8 mouse cellular contexts compared by ENCODE assay signal in genomic region chr4:21222631-21223030, GRCm38 (mm10).
DNase-seq lines count a peak whose midpoint lies in the region; ATAC-seq and TF ChIP-seq lines count a peak whose summit lies in the region.

No protein-coding gene starts in this region.

- no peak for TF ChIP-seq POLR2A in CH12.LX (IDR thresholded peaks at IDR 0.05; ENCODE audit: low read depth, low read length)

- peak; percentile 87 for TF ChIP-seq RAD21 in CH12.LX (IDR thresholded peaks at IDR 0.05; ENCODE audit: low read depth, low read length)

- no peaks in the 10 kb centered on the region for H3K9me3 ChIP-seq in CH12.LX (replicated peaks; ENCODE audit: low read length)
- H3K9me3 ChIP-seq in embryonic facial prominence, embryonic 10.5 days: no peaks in the 10 kb centered on the region
- no peaks in the 10 kb centered on the region for H3K9me3 ChIP-seq in hindbrain, embryonic 14.5 days (ENCODE audit: control insufficient read depth, low read length)

- dilution Hi-C loops in CH12.LX (cut with MboI; ENCODE audit: extremely low pct_ligation_motif_present, extremely low pct_unique_long_range_greater_than_20kb, low sequenced_read_pairs): no loop called here

- H3K27ac ChIP-seq in CH12.LX (ENCODE audit: insufficient read depth, low read depth): no peak overlapping the region
- H3K27ac ChIP-seq in embryonic facial prominence, embryonic 10.5 days (replicated peaks): no peak overlapping the region
- H3K27ac ChIP-seq in hindbrain, embryonic 14.5 days: no peak overlapping the region

- no peak overlapping the region for H3K9ac ChIP-seq in CH12.LX (ENCODE audit: insufficient read depth, low read depth)
- H3K9ac ChIP-seq in hindbrain, embryonic 14.5 days: no peak overlapping the region

- H3K4me1 ChIP-seq in CH12.LX (ENCODE audit: control insufficient read depth in 1 of 2, insufficient read depth in 2 of 2): peaks cover 0 to 3% of the 10 kb centered on the region in 2 experiments; a peak in 1 of 4 replicates
- H3K4me1 ChIP-seq in embryonic facial prominence, embryonic 10.5 days: no peaks in the 10 kb centered on the region
- H3K4me1 ChIP-seq in hindbrain, embryonic 14.5 days (replicated peaks; ENCODE audit: control insufficient read depth, insufficient read depth, low read length): no peaks in the 10 kb centered on the region

- DNase-seq in CH12.LX (ENCODE audit: extremely low read depth): peak; percentile 61
- DNase-seq in R1 (ENCODE audit: low read depth, low spot score): peak; percentile 75
- peak; percentile 50 for DNase-seq in embryonic facial prominence, embryonic 10.5 days (ENCODE audit: low spot score)
- DNase-seq in hindbrain, embryonic 14.5 days (ENCODE audit: low spot score): peak; percentile 80
- peak; percentile 3 for DNase-seq in layer of hippocampus, adult 9-11 months
- peak; percentile 23 to 28 for DNase-seq in lung, postnatal 4 days
- peak; percentile 46 to 59 for DNase-seq in right cerebral cortex, postnatal 10 days (ENCODE audit: low spot score in 2 of 2)

- no peak for TF ChIP-seq EP300 in CH12.LX (IDR thresholded peaks at IDR 0.05; ENCODE audit: low read length)

- TF ChIP-seq CTCF in CH12.LX (conservative IDR thresholded peaks at IDR 0.05 in 1 of 2, IDR thresholded peaks at IDR 0.05 in 1 of 2; ENCODE audit: low read depth in 2 of 2, low read length in 2 of 2): peak; percentile 55 to 83

- H3K4me3 ChIP-seq in CH12.LX (replicated peaks in 1 of 3; ENCODE audit: low read depth in 2 of 3, low read length in 2 of 3, poor library complexity in 1 of 3): no peak overlapping the region
- no peak overlapping the region for H3K4me3 ChIP-seq in embryonic facial prominence, embryonic 10.5 days
- H3K4me3 ChIP-seq in hindbrain, embryonic 14.5 days (replicated peaks; ENCODE audit: low read length): no peak overlapping the region

- no peaks in the 10 kb centered on the region for H3K27me3 ChIP-seq in CH12.LX (replicated peaks)
- no peaks in the 10 kb centered on the region for H3K27me3 ChIP-seq in embryonic facial prominence, embryonic 10.5 days (replicated peaks; ENCODE audit: low read depth, poor library complexity, severe bottlenecking)
- H3K27me3 ChIP-seq in hindbrain, embryonic 14.5 days (ENCODE audit: control insufficient read depth, insufficient read depth, low read length): no peaks in the 10 kb centered on the region

- no peaks in the 10 kb centered on the region for H3K36me3 ChIP-seq in CH12.LX (replicated peaks in 1 of 2; ENCODE audit: control insufficient read depth in 1 of 2, insufficient read depth in 1 of 2, low read length in 1 of 2)
- H3K36me3 ChIP-seq in embryonic facial prominence, embryonic 10.5 days (replicated peaks): no peaks in the 10 kb centered on the region
- no peaks in the 10 kb centered on the region for H3K36me3 ChIP-seq in hindbrain, embryonic 14.5 days (replicated peaks; ENCODE audit: control insufficient read depth, insufficient read depth)

- H3K4me2 ChIP-seq in CH12.LX (ENCODE audit: insufficient read depth, low read depth, poor library complexity, severe bottlenecking): 0 out of 2 replicates have a peak overlapping the region, but pooled peaks have one; percentile 26
- H3K4me2 ChIP-seq in hindbrain, embryonic 14.5 days (replicated peaks): no peak overlapping the region

- 49% methylated on average over 4 of the region's 4 CpGs for whole genome bisulfite sequencing in embryonic facial prominence, embryonic 10.5 days
- 50% methylated on average over 4 of the region's 4 CpGs for WGBS in hindbrain, embryonic 14.5 days

- ATAC-seq in hindbrain, embryonic 14.5 days (ENCODE audit: low FRiP score): peak; percentile 90
- no peak for ATAC-seq in megakaryocyte-erythroid progenitor cell, adult 5-6 weeks (replicated peaks; ENCODE audit: low FRiP score, low TSS enrichment, poor library complexity, severe bottlenecking)

- no peaks in the 10 kb centered on the region for H3K79me2 ChIP-seq in CH12.LX (replicated peaks; ENCODE audit: control insufficient read depth, extremely low read depth, insufficient read depth, poor library complexity, severe bottlenecking)

- in situ Hi-C loops in CH12.LX (cut with MboI; ENCODE audit: low pct_ligation_motif_present, low pct_unique_long_range_greater_than_20kb, low sequenced_read_pairs): loop anchor here (25.0 kb wide), 1 partner anchor 1110 kb away; no protein-coding TSS in a partner anchor

TF ChIP-seq in CH12.LX, 34 proteins besides CTCF, POLR2A, EP300 and RAD21:
- no peak for TF ChIP-seq MAZ (IDR thresholded peaks at IDR 0.05; ENCODE audit: low read depth, low read length)
- peak; percentile 25; the same call in 1 of the 2 replicates for TF ChIP-seq ZC3H11A (IDR thresholded peaks at IDR 0.05; ENCODE audit: low read depth, low read length)
- peak; percentile 60; the same call in 1 of the 2 replicates for TF ChIP-seq ELF1 (IDR thresholded peaks at IDR 0.05; ENCODE audit: low read depth, low read length)
- no peak for TF ChIP-seq ZMIZ1 (IDR thresholded peaks at IDR 0.05; ENCODE audit: low read depth, low read length)
- no peak for TF ChIP-seq HCFC1 (IDR thresholded peaks at IDR 0.05; ENCODE audit: low read depth, low read length)
- TF ChIP-seq ZNF384 (IDR thresholded peaks at IDR 0.05; ENCODE audit: low read depth, low read length): no peak
- no peak for TF ChIP-seq JUND (conservative IDR thresholded peaks at IDR 0.05; ENCODE audit: low read depth, low read length)
- no peak for TF ChIP-seq CHD2 (IDR thresholded peaks at IDR 0.05; ENCODE audit: low read length)
- no peak for TF ChIP-seq MAFK (IDR thresholded peaks at IDR 0.05; ENCODE audit: insufficient replicate concordance, low read length)
- TF ChIP-seq BHLHE40 (IDR thresholded peaks at IDR 0.05; ENCODE audit: low read depth, low read length): no peak
- TF ChIP-seq TBP (conservative IDR thresholded peaks at IDR 0.05; ENCODE audit: low read depth, low read length): no peak
- no peak for TF ChIP-seq PAX5 (IDR thresholded peaks at IDR 0.05; ENCODE audit: low read length)
- TF ChIP-seq SMC3 (IDR thresholded peaks at IDR 0.05; ENCODE audit: low read depth, low read length): peak; percentile 82
- TF ChIP-seq MXI1 (IDR thresholded peaks at IDR 0.05; ENCODE audit: low read depth, low read length): no peak
- no peak for TF ChIP-seq MAX (IDR thresholded peaks at IDR 0.05; ENCODE audit: low read length)
- no peak for TF ChIP-seq MEF2A (IDR thresholded peaks at IDR 0.05; ENCODE audit: borderline replicate concordance, low read depth, low read length)
- no peak for TF ChIP-seq UBTF (IDR thresholded peaks at IDR 0.05; ENCODE audit: low read depth, low read length)
TF ChIP-seq in CH12.LX: peak in this region for 3.

Comparison
In these comparisons a context has a peak if more than half of its experiments do, and no peak if none do; other contexts are left out.
1. DNase-seq: peak in every context shown above with its lines; median percentile 80 in hindbrain, embryonic 14.5 days; 75 in R1; 61 in CH12.LX; 52 in right cerebral cortex, postnatal 10 days; 50 in embryonic facial prominence, embryonic 10.5 days; 26 in lung, postnatal 4 days; 3 in layer of hippocampus, adult 9-11 months.